Mouse (Mus musculus) liver, embryonic 11.5 days (tissue): Measurements from ENCODE around the gene Tmem138. TPM values are rescaled to one million over a fixed set of nuclear protein-coding genes. Genes with fewer than 3 reads are reported as not detected.
A peak's percentile ranks its signal among the peaks of the same experiment; 100 is the strongest.
"Not testable (repeated sequence)": the region's sequence is repeated elsewhere in the genome, so short reads cannot be mapped to it uniquely, and the experiment has no call there.

Source experiments
- ATAC-seq: fragments of 200-750 bp; cut with Nextera tagmentation; replicated peaks from 2 replicates; pipeline ENCODE4 v1.8.0; 2017; ENCODE audit warnings: moderate number of reproducible peaks, mild to moderate bottlenecking, moderate TSS enrichment, moderate library complexity; ENCODE audit not compliant: low FRiP score
- DNase-seq: peaks from one replicate; pipeline ENCODE4 v3.0.0-alpha.2; 2017; ENCODE audit warnings: low spot score
- H3K27ac ChIP-seq: fragments of 300-500 bp; sonication (generic); 2 replicates; pipeline ENCODE4 v1.5.1; 2014; ENCODE audit warnings: mild to moderate bottlenecking, low read depth, low read length, control low read depth
- H3K27me3 ChIP-seq: fragments of 300-500 bp; sonication (generic); replicated peaks from 2 replicates; pipeline ENCODE4 v1.6.1; 2014; ENCODE audit warnings: low read length, mixed read lengths; ENCODE audit not compliant: control insufficient read depth, insufficient read depth
- H3K36me3 ChIP-seq: fragments of 300-500 bp; sonication (generic); 2 replicates; pipeline ENCODE4 v1.6.1; 2014; ENCODE audit warnings: mild to moderate bottlenecking, low read length, moderate library complexity, mixed read lengths; ENCODE audit not compliant: control insufficient read depth, insufficient read depth
- H3K4me1 ChIP-seq: fragments of 300-500 bp; sonication (generic); replicated peaks from 2 replicates; pipeline ENCODE4 v1.6.1; 2014; ENCODE audit warnings: low read length, mixed read lengths; ENCODE audit not compliant: control insufficient read depth, insufficient read depth
- H3K4me2 ChIP-seq: fragments of 300-500 bp; sonication (generic); 2 replicates; pipeline ENCODE4 v1.6.1; 2014; ENCODE audit warnings: mild to moderate bottlenecking, control low read depth, moderate library complexity
- H3K4me3 ChIP-seq: fragments of 300-500 bp; sonication (generic); 2 replicates; pipeline ENCODE4 v1.5.1; 2014; ENCODE audit warnings: low read depth, low read length, control low read depth
- H3K9ac ChIP-seq: fragments of 300-500 bp; sonication (generic); 2 replicates; pipeline ENCODE4 v1.6.1; 2014; ENCODE audit warnings: low read depth, low read length, control low read depth
- H3K9me3 ChIP-seq: fragments of 300-500 bp; sonication (generic); 2 replicates; pipeline ENCODE4 v1.6.1; 2016; ENCODE audit warnings: low read length, inconsistent platforms, mixed read lengths; ENCODE audit not compliant: control insufficient read depth
- WGBS: fragments of 180-500 bp; shearing (Covaris S2); extraction: QIAGEN DNeasy Blood & Tissue Kit; methylation state at CpG from one replicate; pipeline ENCODE4 v1.1.7; 2014; 5-methylcytosine and 5-hydroxymethylcytosine counted together
- polyA plus RNA-seq: library from polyadenylated mRNA; unstranded; fragments of >200 nt; fragmentation: Nextera tagmentation; extraction: Ambion mirVana; gene quantifications from 2 replicates; pipeline ENCODE4 v1.2.1, GENCODE M21; 2014

Tmem138 gene
- polyA plus RNA-seq, 1 experiment from 2014 or later, result 33.3 TPM

DNA sequence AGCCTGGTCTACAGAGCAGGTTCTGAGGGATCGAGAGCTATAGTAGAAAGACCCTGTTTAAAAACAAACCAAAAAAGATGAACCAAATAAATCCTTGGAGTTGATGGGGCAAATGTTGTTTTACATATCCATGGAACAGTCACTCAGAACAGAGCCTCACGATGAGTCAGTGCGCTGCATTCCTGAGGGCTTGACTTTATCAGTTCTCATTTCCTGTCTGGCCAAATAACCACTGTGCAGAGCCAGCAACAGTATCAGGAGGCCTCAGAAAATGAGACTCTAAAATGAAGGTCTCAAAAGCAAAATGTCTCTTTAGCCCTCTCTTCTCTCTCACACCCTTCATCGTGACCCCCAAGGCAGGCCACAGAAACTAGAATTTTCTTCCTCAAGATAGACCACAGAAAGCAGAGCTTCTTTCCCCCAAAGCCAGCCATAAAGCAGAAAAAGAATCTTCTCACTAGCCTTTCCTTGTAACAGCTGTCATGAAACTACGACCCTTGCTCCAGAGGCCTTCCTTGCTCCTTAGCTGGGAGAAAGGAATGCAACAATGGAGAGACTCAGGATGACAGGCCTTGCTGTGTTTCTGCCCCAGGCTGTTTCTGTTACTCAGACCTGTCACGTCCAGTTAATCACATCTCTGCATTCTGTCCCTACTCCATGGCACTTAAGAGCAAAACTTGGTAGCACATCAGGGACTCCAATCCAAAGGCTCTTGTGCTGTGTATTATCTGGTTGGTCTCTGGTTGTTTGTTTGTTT is 15.4 kb downstream of the Tmem138 start:
- no peaks in the 10 kb centered on the region for H3K9me3 ChIP-seq
- peak overlapping the region; percentile 73 for H3K27ac ChIP-seq
- no peak overlapping the region for H3K9ac ChIP-seq
- no peak overlapping the region for H3K4me2 ChIP-seq
- 45% methylated on average over 6 of the region's 6 CpGs for WGBS
- H3K36me3 ChIP-seq, result no peaks in the 10 kb centered on the region
- DNase-seq (no peak), ATAC-seq (0 out of 2 replicates have a peak, but pooled peaks have one; percentile 41)
- H3K27me3 ChIP-seq, result no peaks in the 10 kb centered on the region
- no peak overlapping the region for H3K4me3 ChIP-seq
- H3K4me1 ChIP-seq, result peaks cover 5% of the 10 kb centered on the region; the same call in 1 of the 2 replicates

DNA sequence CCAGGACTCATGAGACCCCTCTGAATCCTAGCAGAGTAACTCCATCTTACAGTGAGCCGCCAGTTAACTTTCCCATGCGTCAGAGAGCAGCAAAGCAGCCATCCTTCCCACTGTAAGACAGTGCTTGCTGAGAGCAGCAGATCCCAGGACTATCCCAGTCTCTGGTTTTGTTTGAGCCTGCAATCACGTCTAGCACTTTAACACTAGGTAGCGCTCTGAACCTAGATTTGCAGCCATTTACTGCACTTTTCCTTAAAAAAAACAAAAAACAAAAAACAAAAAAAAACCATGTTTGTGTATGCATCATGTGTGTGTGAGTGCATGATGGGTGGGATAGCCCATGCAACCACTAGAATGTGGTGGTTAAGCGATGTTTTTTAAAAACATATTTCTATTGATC is 17.1 kb downstream of the Tmem138 start:
- H3K27me3 ChIP-seq, result no peaks in the 10 kb centered on the region
- H3K36me3 ChIP-seq, result no peaks in the 10 kb centered on the region
- ATAC-seq, result no peak
- H3K9me3 ChIP-seq, result no peaks in the 10 kb centered on the region
- no peak overlapping the region for H3K4me3 ChIP-seq
- H3K9ac ChIP-seq, result no peak overlapping the region
- no peak for DNase-seq
- H3K4me1 ChIP-seq, result peaks cover 6% of the 10 kb centered on the region
- no peak overlapping the region for H3K27ac ChIP-seq
- H3K4me2 ChIP-seq, result no peak overlapping the region
- 47% methylated on average over 5 of the region's 5 CpGs for WGBS

DNA sequence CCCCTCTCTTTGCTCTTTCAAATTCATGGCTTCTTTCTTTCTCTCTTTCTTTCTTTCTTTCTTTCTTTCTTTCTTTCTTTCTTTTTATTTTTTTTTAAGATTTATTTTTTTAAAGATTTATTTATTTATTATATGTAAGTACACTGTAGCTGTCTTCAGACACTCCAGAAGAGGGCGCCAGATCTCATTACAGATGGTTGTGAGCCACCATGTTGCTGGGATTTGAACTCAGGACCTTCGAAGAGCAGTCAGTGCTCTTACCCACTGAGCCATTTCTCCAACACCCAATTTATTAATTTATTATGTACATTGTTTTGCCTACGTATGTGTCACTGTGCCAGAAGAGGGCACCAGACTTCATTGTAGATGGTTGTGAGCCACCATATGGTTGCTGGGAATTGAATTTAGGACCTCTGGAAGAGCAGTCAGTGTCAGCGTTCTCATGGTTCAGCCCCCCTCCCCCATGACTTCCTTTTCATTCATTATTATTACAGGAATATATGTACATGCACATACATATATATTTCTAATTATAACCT is 19.3 kb downstream of the Tmem138 start:
- H3K4me2 ChIP-seq, H3K36me3 ChIP-seq, H3K27me3 ChIP-seq, H3K9me3 ChIP-seq, H3K4me3 ChIP-seq, H3K9ac ChIP-seq, H3K27ac ChIP-seq, DNase-seq, ATAC-seq: not testable (repeated sequence)
- WGBS, result 65% methylated on average over 4 of the region's 4 CpGs
- peaks cover 11% of the 10 kb centered on the region for H3K4me1 ChIP-seq

DNA sequence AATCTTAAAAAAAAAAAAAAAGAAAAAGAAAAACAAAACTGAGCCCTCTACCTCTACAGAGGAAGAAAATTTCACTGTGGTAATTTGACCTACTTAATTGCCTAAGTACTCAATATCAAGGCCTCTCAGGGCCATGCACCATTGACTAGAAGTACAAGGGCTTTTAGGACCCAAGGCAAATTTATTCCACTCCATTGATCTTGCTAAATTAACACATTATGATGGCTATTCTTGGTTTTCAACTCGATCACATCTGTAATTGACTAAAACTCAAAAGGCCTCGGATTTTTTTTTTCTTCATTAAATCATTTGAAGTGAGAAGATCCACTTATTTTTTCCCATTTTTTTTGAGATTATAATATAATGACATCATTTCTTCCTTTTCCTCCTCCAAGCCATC is 19.7 kb downstream of the Tmem138 start:
- Histone ChIP-seq H3K9me3 (no peaks in the 10 kb centered on the region), H3K9ac (no peak overlapping the region), H3K4me1 (peaks cover 11% of the 10 kb centered on the region), H3K4me2 (no peak overlapping the region), H3K27me3 (no peaks in the 10 kb centered on the region), H3K36me3 (0 out of 2 replicates have a peak, but pooled peaks cover 2% of the 10 kb centered on the region), H3K4me3 (no peak overlapping the region), H3K27ac (no peak overlapping the region)
- DNase-seq (no peak), ATAC-seq (no peak)
- WGBS, result 66% methylated on average over 2 of the region's 2 CpGs

DNA sequence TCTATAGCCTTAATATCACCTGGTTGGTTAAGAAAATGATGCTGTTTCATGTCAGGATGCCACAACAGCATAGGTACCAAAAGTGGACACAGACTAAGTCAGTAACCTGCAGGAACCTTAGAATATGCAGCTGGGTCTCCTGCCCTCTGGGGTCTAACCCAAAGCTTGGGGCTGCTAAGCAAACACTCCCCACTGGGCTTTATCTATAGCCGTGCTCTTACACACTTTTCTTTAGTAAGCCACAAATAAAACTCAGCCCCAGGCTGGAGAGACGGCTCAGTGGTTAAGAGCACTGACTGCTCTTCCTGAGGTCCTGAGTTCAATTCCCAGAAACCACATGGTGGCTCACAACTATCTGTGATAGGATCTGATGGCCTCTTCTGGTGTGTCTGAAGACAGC is 20.2 kb downstream of the Tmem138 start:
- DNase-seq (no peak), ATAC-seq (no peak)
- H3K9ac ChIP-seq, result no peak overlapping the region
- peaks cover 10% of the 10 kb centered on the region for H3K4me1 ChIP-seq
- 0 out of 2 replicates have a peak, but pooled peaks cover 3% of the 10 kb centered on the region for H3K36me3 ChIP-seq
- no peak overlapping the region for H3K27ac ChIP-seq
- no peaks in the 10 kb centered on the region for H3K27me3 ChIP-seq
- no peak overlapping the region for H3K4me3 ChIP-seq
- H3K9me3 ChIP-seq, result no peaks in the 10 kb centered on the region
- no peak overlapping the region for H3K4me2 ChIP-seq
- 48% methylated on average over 2 of the region's 2 CpGs for WGBS

DNA sequence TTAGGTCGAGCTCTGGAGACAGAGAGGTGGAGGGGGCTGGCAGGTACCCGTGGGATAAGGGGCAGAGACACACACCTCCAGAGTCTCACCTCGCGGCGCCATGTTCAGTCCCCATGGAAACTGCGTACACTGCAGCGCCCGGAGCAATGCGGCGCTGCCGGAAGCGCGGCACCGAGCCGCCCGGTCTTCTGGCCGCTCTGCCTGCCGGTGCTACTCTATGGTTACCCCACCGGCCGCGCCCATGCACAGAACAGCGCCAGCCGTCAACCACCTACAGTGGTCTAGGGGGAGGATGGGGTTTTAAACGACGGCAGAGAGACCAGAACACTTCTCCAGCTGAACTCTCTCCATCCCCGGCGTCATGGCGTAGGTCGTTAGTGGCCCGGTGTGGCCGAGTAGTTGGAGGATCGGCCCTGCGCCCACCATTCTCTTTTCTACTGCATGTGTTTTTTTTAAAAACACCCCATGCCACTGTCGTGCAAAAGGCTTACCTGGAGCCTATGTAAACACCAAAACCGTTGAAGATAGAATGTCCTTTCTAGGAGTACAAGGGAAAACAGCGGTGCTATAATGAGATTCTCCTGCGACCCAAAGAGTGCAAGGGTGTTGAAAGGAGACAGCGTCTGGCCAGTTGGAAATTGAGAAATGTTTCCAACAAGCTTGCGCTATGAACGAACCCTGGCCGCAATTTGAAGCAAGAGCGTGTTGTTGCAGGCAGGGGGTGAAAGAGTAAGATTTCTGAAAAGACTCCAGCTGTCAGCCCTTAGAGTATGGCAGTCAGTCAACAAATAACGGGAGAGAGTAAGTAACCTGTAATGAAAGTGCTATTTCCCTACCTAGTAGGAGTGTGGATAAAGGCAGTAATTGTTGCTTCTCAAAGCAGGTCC is 21.3 kb downstream of the Tmem138 start, which contains the start of gene Tmem216:
Gene Tmem216 (minus strand): TSS at position 615 of the 887 bp plus-strand sequence.
- 2% methylated on average over 43 of the region's 43 CpGs for WGBS
- peak within 1 kb of the TSS; percentile 67 for H3K4me3 ChIP-seq
- no peaks in the 10 kb centered on the region for H3K27me3 ChIP-seq
- ATAC-seq, result peak; percentile 98
- H3K4me1 ChIP-seq, result peaks cover 8% of the 10 kb centered on the region
- peak within 1 kb of the TSS; percentile 92 for H3K4me2 ChIP-seq
- H3K27ac ChIP-seq, result peak within 1 kb of the TSS; percentile 42
- peaks cover 5% of the 10 kb centered on the region for H3K36me3 ChIP-seq
- peak; percentile 80 for DNase-seq
- no peaks in the 10 kb centered on the region for H3K9me3 ChIP-seq
- H3K9ac ChIP-seq, result peak within 1 kb of the TSS; percentile 75

DNA sequence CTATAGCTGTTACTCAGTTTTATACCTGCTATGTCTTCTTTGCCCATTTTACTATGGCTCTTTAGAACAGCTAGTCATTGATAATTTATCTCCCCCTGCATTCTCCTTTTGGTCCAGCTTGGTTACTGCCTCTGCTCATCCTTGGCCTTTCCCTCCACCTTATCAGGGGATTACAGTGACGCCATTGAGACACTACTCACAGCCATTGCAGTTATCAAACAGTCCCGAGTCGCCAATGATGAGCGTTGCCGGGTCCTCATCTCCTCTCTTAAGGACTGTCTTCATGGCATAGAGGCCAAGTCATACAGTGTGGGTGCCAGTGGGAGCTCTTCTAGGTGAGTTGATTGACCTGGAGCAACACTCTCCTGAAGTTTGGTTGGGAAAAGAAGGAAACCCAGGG is 37.7 kb downstream of the Tmem138 start:
- no peaks in the 10 kb centered on the region for H3K27me3 ChIP-seq
- ATAC-seq (peak; percentile 89), DNase-seq (no peak)
- H3K36me3 ChIP-seq, result peaks cover 62% of the 10 kb centered on the region
- H3K9ac ChIP-seq, result no peak overlapping the region
- H3K4me2 ChIP-seq, result no peak overlapping the region
- H3K27ac ChIP-seq, result 0 out of 2 replicates have a peak overlapping the region, but pooled peaks have one; percentile 25
- H3K4me1 ChIP-seq, result no peaks in the 10 kb centered on the region
- 63% methylated on average over 5 of the region's 5 CpGs for WGBS
- no peaks in the 10 kb centered on the region for H3K9me3 ChIP-seq
- H3K4me3 ChIP-seq, result no peak overlapping the region

DNA sequence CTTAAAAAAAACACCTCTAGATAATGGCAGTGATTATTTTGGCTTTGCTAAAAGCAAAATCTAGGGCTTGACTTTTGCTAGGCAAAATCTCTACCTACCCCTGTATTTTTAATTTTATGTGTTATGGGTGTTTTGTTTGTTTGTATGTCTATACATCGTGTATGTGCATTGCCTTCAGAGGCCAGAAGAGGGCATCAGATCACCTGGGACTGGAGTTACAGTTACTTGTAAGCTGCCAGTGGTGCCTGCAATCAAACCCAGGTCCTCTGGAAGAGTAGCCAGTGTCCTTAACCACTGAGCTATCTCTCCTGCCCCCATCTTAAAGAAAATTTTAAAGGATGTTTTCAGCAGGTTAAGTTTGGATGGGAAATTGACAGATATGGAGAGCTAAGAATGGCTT is 47.1 kb downstream of the Tmem138 start:
- Histone ChIP-seq H3K36me3 (peaks cover 24% of the 10 kb centered on the region), H3K9me3 (no peaks in the 10 kb centered on the region), H3K4me3 (no peak overlapping the region), H3K4me2 (no peak overlapping the region), H3K27ac (no peak overlapping the region), H3K4me1 (peaks cover 12% of the 10 kb centered on the region), H3K27me3 (no peaks in the 10 kb centered on the region), H3K9ac (no peak overlapping the region)
- no peak for ATAC-seq
- no peak for DNase-seq
- 98% methylated on average over 1 of the region's 1 CpGs for WGBS
